Mouse (Mus musculus): ENCODE results near the gene Pomp.

- TF ChIP-seq CTCF (conservative IDR thresholded peaks at IDR 0.05; ENCODE audit: low read length): peak; percentile 42
- TF ChIP-seq POU5F1 (IDR thresholded peaks at IDR 0.05; ENCODE audit: borderline replicate concordance, low read length): no peak
Observed at GRCm38 (mm10) chr5:147868674-147869073, 8.4 kb downstream of the Pomp start.

All from E14TG2a.4 (cell line).